Mouse (Mus musculus) CD4-positive, CD25-positive, alpha-beta regulatory T cell, adult 4 months (primary cell): ENCODE data around the gene Pxn. TPM values are rescaled to one million over a fixed set of nuclear protein-coding genes. Genes with fewer than 3 reads are reported as not detected.
"Not testable (repeated sequence)": the region's sequence is repeated elsewhere in the genome, so short reads cannot be mapped to it uniquely, and the experiment has no call there.

Source experiments
- ATAC-seq: one replicate; pipeline ENCODE4 v1.8.0; 2017
- polyA plus RNA-seq, 2 experiments: library from polyadenylated mRNA; unstranded; fragments of 100-300 nt; shearing (Covaris generic); gene quantifications; one replicate each; pipeline ENCODE4 v1.2.1; 2017

The Pxn gene
- polyA plus RNA-seq, 2 experiments from 2014 or later, result 14.5 to 23.4 TPM

- no peak for ATAC-seq
Measured at GRCm38 (mm10) chr5:115487353-115487752, 19.1 kb upstream of the Pxn start.

DNA sequence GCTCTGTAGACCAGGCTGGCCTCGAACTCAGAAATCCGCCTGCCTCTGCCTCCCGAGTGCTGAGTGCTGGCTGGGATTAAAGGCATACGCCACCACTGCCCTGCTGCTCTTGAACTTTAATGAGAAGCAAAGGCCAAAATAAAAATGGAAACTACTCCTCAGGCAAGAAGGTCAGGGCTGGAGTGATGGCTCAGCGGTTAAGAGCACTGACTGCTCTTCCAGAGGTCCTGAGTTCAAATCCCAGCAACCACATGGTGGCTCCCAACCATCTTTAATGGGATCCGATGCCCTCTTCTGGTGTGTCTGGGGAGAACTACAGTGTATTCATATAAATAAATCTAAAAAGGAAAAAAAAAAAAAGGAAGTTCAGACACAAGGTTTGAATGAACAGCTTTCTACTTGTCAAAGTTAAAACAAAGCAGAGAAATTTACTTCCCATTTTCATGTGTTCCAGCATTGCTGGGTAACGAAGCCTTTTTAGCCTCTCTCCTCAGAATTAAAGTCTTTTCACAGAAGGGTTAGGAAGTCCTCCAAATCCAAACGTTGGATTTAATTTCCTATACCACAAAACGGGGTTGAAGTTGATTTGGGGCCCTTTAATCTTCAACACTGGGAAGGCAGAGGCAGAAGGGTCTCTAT lies 18.4 kb upstream of the Pxn start:
- ATAC-seq, result no peak

GRCm38 (mm10) chr5:115488841-115489698 lies 17.4 kb upstream of the Pxn start:
- peak; percentile 63 for ATAC-seq

DNA sequence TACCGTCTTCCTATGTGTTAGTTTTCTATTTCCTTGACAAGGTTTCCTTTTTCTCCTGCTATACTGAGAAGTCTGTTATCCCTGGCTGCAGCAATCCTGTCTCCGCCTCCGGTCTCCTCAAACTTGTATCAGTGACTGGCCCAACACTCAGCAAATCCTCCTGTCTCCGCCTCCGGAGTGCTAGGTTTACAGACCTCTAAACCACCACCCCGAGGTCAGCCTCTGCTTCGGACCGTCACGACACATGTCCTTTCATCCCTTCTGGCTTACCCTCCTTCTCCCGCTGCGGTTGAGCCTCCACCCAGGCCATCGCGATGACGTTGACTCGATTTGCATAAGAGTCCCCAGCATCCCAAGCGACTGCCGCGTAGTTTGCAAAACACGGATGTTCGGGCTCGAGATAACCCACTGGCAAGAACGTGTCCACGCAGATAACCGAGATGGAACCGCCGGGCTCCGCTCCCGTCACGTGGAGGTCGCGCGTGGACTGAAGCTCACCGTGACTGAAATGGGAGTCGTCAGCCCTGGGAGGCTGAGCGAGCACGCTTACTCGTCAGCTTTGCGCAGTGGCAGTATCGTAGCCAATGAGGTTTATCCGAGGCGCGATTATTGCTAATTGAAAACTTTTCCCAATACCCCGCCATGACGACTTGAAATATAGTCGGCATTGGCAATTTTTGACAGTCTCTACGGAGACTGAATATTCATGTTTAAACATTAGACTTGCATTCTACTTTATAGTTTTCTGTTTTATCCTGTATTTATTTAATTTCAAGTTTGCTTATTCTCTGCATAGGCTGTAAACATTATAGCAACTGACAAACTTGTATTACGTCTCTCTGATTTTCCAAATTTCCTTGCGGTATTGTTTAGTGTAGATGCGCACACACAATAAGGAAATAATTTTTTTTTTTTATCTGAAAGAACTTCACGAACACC lies 16.5 kb upstream of the Pxn start:
- peak; percentile 68 for ATAC-seq

- ATAC-seq, result peak; percentile 33
Measured at GRCm38 (mm10) chr5:115490638-115491000, 15.9 kb upstream of the Pxn start.

DNA sequence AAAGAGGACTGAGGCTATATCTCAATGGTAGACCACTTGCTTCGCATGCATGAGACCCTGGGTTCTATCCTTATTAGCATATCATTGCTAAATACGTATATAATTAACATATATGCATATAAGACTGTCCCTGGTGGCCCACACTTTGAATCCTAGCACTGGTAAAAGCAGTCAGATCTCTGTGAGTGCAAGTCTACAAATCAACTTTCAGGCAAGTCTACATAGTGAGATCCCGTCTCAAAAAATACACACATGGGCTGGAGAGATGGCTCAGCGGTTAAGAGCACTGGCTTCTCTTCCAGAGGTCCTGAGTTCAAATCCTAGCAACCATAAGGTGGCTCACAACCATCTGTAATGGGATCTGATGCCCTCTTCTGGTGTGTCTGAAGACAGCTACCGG lies 15.4 kb upstream of the Pxn start:
- no peak for ATAC-seq

DNA sequence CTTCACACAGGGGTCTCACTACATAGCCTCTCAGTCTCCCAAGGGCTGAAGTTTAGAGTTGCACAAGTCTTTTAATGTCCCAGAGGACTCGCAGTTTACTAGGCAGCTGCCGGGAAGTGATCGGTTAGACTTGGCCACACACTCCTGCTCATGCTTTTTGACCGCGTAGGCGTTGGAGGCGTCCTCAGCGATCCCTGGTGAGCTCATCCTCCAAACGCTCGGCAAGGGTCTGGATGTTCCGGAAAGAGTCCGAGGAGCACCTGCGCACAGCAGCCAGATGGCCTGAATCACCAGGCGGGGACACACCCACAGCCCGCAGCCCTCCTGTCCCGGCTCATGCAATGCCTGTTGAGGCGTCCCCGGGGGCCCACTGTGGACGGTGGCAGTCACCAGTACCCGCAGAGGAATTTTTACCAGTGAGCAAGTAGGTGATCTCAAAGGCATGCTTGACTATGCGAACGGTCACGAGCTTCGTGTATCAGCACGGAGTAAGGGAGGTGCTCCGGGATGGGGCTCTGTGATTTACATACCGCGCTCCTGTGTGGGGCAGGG lies 14.6 kb upstream of the Pxn start:
- ATAC-seq, result no peak

DNA sequence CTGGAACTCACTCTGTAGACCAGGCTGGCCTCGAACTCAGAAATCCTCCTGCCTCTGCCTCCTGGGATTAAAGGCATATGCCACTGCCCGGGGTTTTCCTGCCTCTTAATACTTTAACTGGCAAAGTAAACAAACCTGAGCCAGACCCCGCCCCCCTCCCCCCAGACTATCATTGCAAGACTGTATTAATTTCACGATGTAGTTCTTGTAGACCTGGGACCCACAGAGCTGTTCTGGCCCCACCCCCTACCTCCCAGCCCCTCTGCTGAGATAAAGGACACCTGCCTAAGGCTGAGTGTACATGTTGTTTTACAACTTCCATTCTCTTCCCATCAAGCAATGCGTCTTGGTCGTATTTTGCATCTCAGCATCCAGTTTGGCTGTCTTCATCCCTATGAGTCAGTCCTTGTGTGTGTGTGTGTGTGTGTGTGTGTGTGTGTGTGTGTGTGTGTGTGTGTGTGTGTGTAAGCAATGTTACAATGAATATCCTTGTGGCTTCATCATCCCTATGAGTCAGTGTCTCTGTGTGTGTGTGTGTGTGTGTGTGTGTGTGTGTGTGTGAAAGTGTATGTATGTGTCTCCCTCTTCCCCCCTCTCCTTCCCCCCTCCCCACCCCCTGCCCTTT lies 13.7 kb upstream of the Pxn start:
- no peak for ATAC-seq

DNA sequence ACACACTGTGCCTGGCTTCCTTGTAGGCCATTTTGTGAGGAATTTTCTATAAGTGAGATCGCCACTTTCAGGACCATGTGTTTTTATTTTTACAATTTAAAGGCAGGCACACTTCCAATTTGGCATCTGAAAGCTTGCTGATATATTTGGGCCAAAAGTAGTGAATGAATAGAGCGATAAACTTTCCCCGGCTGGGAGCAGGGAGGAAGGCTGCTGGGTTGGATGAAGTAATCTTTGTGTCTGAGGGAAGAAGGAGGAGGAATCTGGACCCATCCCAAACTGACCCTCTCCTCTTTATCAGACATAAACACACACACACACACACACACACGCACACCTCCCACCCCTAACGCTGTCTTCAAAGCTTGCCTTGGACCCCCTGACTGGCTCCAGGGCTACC lies 13.0 kb upstream of the Pxn start:
- ATAC-seq, result no peak

GRCm38 (mm10) chr5:115495618-115496017 lies 10.9 kb upstream of the Pxn start:
- not testable (repeated sequence) for ATAC-seq

GRCm38 (mm10) chr5:115497033-115497432 lies 9.4 kb upstream of the Pxn start:
- ATAC-seq, result no peak

DNA sequence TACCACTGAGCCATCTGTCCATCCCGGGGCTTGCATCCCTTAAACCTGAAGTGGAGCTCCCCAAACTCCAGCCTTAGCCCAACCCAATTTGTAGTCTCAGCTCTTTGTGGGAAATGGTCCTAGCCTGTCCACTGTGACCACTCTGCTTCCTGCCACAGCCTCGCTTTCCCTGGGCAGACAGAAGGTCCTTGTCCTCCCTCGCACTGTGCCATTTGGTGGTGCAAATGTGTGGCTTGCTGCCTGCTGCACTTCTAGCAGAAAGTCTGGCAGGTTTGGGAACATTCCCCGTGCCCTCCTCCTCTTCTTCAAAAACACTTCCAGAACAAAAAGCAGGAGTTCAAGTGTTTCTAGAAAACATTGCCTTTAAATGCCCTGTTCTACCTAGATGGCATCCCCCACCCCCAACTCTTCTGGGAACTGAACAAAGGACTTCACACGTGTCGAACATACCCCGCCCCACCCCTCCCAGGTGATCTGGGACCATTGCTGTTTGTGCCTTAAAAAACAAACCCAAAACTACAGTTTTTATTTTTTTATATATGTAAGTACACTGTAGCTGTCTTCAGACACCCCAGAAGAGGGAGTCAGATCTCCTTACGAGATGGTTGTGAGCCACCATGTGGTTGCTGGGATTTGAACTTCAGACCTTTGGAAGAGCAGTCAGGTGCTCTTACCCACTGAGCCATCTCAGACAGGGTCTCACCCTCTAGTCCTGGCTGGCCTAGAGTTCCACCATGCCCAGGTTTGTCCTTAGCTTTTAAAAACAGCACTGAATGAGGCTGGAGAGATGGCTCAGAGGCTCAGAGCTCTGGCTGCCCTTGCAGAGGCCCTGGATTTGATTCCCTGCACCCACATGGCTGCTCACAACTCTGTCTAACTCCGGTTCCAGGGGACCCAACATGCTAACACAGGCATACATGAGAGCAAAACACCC lies 7.9 kb upstream of the Pxn start:
- ATAC-seq, result no peak

DNA sequence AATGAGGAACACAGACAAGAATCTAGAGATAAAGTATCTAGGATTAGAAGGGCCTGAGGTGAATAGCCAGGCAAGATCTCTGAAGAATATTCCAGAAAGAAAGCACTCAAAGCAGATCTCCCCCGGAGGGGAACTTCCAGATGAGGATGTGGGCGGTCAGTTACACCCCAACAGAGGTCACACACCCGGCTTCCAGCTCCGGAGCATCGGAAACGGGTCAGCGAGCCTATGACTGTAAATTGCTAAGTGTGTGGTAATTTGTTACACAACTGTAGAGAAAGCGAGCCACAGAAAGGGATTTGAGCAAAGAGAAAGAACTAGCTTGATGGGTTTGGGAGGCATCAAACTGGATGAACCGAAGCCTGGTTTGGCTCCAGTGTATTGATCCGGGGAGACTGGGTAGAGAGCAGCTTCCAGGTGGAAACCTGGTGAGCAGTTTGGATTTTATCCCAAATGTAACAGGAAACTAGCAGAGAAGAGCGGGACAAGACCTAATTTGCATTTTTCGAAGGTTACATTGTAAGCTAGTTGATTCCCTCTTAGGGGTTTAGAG lies 6.0 kb upstream of the Pxn start:
- ATAC-seq, result no peak

GRCm38 (mm10) chr5:115503035-115503434 lies 3.4 kb upstream of the Pxn start:
- ATAC-seq, result no peak

GRCm38 (mm10) chr5:115505617-115506016 lies 859 bp upstream of the Pxn start:
- not testable (repeated sequence) for ATAC-seq

DNA sequence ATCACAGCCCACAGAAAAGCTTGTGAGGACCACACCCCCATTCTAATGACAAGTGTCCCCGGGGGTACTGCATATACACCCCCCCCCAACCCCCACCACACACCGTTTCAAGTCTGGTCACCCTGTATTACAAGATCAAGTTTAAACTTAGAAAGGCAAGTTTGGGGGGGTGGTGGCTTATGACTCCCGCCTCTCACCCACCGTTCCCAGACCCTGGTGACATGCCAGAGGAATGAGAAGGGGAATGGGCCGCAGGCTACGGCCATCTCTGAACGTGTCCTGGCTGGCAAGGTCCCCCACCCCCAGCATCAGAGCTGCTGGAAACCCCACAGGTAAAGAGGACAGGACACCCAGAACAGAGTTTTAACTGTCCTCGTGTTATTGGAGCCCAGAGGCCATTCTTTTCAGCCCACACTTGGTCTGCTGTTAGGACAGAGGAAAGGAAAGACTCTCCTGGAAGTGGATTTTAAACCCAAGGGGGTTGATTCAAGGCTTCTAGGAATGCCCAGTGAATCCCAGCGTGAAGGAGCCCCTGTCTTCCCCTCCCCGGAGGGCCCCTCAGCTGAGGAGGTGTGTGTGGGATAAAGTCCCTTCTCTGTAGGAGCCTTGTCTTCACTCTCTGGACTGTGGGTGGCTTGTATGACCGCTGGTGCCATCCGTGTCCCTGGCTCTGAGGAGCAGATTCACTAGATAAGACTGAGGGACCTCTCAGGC lies 948 bp downstream of the Pxn start:
- ATAC-seq, result no peak

DNA sequence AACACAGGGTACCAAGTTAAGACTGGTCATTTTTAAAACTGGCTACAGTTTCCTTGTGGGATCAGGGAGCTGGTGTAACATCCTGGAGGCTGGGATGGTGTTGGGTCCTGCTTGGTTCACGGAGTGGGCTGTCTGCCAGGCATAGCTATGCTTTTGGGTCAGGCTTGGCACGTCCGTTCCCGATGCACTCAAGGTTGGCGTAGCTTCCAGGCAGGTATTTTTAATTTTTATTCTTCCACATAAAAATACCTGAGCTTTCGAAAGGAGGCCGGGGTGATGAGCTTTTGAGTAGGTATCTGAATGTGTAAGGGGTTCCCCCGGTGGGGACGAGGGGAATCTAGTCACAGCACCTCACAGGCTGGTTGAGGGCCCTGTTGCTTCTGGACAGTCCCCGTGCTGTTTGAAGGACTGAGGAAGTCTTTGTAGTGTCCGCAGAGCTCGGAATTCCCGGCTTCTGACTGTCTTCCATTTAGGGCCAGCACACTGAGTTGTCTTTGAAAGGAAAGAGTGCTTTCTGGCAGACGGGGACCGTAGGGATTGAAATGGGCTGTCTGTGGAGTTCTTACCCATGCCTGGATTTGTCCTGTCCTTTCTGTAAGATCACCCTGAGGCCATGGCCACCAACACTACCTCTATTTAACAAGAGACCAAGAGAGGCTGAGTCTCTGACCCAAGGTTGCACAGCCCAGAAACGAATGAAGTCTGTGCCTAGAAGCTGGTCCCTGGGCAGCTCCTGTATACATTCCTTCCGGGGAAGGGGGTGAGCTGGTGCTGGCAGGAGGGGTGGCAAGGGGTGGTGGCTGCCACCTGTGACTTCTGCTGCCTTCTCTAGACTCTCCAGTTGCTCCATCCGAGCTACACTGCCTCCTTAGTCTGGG lies 1.7 kb downstream of the Pxn start:
- no peak for ATAC-seq

DNA sequence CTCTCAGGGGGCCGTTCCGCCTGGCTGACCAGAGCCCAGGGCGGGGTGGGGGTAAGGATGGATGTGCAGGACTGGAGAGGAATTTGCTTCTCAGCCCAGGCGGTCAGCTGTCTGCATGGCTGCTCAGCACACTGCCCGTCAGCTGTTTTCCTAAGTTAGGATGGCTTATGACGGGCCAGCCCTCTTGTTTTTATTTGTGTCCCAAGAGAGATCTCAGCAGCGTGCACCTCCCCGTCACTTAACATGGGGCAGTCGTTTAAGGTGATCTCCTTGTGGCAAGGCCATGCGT lies 2.3 kb downstream of the Pxn start:
- no peak for ATAC-seq

- no peak for ATAC-seq
Measured at GRCm38 (mm10) chr5:115509321-115509761, 2.9 kb downstream of the Pxn start.
